Mouse (Mus musculus): ENCODE results near the gene Rfpl4b.
"Not testable (repeated sequence)": the region's sequence is repeated elsewhere in the genome, so short reads cannot be mapped to it uniquely, and the experiment has no call there.

Gene Rfpl4b

DNA sequence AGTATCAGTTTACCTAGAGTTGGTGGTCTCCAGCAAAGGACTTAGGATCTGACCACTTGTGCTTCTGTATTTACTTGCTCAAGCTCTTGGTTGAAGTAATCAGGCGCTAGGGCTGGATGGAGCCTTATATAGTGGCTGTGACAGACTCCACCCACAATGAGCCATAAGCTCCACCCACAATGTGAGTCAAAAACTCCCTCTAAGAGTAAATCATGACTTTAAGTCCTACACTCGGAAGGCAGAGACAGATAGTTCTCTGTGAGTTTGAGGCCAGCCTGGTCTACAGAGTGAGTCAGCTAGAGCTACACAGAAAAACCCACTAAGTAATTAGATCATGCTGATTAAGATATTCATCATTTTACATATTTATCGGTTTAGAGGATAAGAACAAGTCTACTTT lies at the start of gene Rfpl4b:
TSS of gene Rfpl4b (minus strand) at position 101 of the 400 bp plus-strand sequence.
- no peak for DNase-seq (ENCODE audit: low read depth)

DNA sequence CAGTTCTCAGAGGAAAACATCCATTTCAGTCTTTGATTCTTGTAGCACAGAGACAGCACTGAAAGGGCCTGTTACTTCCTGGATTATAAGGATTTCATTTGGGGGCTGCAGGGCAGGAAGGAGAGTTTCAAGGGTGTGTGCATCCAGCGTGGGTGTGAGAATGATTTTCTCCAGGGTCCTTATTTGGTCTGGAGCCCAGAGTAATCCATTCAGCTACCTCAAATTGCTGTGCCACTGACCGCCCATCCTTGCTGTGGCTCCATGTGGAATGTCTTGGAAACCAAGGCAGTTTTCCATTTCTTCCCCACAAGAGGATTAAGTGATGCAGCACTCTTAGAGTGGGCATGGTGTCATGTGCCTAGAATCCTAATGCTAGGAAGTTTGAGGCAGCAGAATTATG lies 33.6 kb upstream of the Rfpl4b start:
- no peak for DNase-seq (ENCODE audit: low read depth)

DNA sequence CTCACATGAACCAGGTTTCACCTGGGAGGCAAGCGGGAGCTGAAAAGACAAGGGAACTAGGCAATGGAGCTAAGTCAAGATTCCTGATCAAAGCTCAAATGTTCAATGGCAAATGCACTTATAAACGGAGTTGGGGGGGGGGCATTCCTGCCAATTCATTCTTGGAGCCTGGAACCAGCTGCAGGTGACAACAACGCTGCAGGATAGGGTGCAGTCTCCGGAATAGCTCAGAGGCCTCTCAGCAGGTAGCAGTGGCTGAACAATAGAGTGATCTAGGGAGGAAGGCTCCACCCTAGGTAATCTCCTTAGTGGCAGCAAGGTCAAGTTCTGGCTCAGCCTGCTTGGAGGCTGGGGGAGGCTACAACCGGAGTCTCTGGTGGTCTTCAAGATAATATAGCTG lies 28.4 kb upstream of the Rfpl4b start:
- not testable (repeated sequence) for DNase-seq (ENCODE audit: low read depth)

DNA sequence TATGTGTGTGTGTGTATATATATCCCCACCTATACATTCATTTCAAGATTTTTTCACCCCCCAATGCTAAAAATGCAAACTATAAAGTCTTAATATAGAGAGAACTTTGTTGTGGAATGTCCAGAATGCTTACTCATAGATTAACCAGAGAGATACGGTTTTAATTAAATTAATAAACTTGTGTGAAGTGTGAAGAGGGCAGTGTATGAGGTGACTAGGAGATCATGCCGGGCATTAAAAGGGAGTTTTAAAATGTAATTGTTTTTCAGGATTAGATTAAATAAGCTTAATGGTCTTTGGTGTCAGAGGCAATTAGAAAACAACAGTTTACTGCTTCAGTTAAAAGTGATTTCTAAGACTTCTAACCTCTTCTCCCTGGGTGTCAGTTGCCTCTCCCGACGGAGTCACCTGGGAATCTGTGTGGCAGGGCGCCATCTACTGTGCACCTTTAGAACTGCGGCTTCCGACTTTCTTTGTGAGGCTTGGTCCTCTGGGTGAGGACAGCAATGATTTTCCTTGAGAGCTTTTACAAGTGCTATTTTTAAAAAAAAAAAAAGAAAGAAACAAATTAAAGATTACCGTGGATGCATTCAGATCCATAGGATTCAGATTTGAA lies 27.4 kb upstream of the Rfpl4b start:
- peak; percentile 8 for DNase-seq (ENCODE audit: low read depth)

DNA sequence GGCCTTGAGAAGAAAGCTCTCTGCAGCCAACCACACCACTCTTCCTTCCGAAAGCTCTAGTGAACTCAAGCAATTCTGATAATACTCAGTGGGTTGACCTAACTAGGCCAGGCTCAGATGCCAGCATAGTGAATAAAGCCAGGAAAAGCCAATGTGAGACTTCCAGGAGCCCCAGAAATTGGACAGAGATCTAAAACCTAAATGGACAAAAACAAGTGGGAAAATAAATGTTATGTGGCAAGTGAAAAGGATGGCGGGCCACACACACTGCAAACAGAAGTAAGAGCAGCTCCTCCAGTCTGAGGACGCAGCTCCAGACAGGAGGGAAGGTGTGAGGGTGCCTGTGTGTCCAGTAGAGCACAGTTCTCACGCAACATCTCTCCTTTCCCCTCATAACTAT lies 26.7 kb upstream of the Rfpl4b start:
- no peak for DNase-seq (ENCODE audit: low read depth)

DNA sequence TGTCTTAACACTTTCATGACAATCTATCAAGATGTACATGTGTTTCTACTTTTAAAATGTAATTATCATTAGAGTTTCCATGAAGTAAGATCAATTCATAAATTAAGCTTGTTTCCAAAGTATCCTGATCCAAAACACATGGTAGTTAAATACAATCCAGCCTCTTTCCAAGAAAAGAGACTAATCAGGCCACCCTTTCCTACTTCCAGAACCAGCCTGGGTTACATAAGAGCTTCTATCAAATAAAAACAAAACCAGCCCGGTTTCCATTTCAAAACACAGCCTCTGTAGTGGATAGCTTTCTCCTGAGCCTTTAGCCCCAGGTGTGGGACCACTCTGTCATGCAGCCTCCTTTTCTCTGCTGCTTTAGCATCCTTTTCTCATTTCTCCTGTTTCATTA lies 2.2 kb upstream of the Rfpl4b start:
- DNase-seq (ENCODE audit: low read depth): no peak

DNA sequence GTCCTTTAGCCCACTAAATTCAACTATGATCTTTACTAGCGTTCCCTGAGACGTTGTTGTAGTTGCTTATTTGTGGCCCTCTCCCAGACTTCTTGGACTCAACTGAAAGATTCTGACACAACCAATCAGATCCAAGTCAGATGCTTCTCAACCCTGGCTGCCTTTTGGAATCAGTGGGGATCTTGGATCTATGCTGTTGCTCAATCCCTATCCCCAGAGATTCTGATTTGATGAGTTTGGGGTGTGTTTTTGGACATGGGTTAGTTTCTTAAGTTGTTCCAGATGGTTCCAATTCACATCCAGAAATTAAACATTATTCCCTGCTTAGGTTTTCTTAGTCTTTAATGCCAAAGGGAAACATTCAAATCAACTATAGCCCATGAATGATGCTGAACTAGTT lies 15.5 kb downstream of the Rfpl4b start:
- no peak for DNase-seq (ENCODE audit: low read depth)

DNA sequence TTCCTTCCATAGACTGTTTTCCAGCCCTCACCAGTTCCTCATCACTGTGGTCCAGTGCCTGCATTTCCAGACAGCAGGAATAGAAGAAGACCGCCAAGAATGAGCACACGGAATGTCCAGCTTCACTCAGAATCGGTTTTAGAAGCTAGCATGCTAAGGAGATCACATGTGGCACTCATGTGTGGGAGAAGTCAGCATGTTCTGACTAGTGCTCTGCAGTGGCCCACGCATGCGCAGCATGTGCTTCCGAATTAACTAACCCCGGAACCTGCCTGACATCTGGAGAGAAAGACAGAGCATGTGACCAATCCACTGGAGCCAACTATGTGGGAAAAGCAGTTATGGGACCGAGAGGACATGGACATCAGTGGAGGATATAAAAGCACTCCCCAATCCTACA lies 17.5 kb downstream of the Rfpl4b start:
- no peak for DNase-seq (ENCODE audit: low read depth)

DNA sequence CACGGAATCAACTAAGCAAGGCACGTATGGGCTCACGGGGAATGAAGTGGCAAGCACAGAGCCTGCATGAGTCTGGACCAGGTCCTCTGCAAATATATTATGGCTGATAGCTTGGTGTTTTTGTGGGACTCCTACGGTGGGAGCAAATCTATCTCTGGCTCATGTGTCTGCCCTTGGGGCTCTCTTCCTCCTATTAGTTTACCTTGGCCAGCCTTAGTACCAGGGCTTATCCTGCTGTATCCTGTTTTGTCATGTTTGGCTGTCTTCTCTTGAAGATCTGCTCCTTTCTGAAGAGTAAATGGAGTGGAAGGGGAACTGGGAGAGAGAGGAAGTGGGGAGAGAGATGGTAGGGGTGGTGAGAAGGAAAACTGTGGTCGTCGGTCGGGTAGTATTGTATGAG lies 18.3 kb downstream of the Rfpl4b start:
- DNase-seq (ENCODE audit: low read depth): no peak

DNA sequence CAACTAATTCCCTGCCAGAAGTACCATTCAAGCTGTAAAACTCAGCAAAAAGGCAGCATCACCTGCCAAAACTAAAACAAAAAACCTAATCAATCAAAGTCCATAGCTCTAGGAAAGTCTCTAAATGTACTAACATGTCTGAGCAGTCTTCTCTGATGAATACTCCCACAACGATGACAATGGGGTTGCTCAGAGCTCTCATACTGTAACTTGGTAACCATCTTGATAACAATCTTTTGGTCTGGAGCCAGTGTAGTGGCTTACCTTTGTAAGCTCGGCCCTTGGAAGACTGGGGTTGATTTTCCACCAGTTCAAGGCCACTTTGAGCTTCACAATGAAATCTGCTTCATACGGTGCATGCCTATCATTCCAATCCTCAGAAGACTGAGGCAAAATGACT lies 33.0 kb downstream of the Rfpl4b start:
- no peak for DNase-seq (ENCODE audit: low read depth)

Data from c-Kit-positive CD71-positive TER-119-negative erythroid progenitor cells, embryonic 14.5 days (primary cell).